Mouse (Mus musculus) bone marrow macrophage, adult 2 months (primary cell): ENCODE results near the gene Spem1. TPM values are rescaled to one million over a fixed set of nuclear protein-coding genes. Genes with fewer than 3 reads are reported as not detected.

Source experiments
- H3K27ac ChIP-seq: 2 replicates; pipeline ENCODE4 v1.5.1; 2012; ENCODE audit warnings: low read depth, low read length; ENCODE audit not compliant: insufficient read depth
- H3K4me1 ChIP-seq: 2 replicates; pipeline ENCODE4 v1.6.1; 2012; ENCODE audit warnings: low read length; ENCODE audit not compliant: control insufficient read depth, insufficient read depth
- H3K4me3 ChIP-seq: 2 replicates; pipeline ENCODE4 v1.5.1; 2012; ENCODE audit warnings: mild to moderate bottlenecking, low read length, moderate library complexity; ENCODE audit not compliant: insufficient read depth
- CTCF ChIP-seq: IDR thresholded peaks from 2 replicates; pipeline ENCODE4 v1.5.1; 2012; ENCODE audit warnings: low read depth, mild to moderate bottlenecking, low read length, moderate library complexity
- POLR2A ChIP-seq: IDR thresholded peaks from 2 replicates; pipeline ENCODE4 v1.6.1; 2012; ENCODE audit warnings: mild to moderate bottlenecking, low read depth, low read length, borderline replicate concordance
- polyA plus RNA-seq: library from polyadenylated mRNA; stranded (reverse); fragments of >200 nt; gene quantifications from 2 replicates; pipeline ENCODE4 v1.2.4, GENCODE M21; 2012; ENCODE audit not compliant: missing spikeins, insufficient read depth, insufficient read length

The Spem1 gene
- polyA plus RNA-seq, 1 experiment, result not detected

- Histone ChIP-seq H3K27ac (no peak overlapping the region), H3K4me1 (peaks cover 17% of the 10 kb centered on the region), H3K4me3 (no peak overlapping the region)
- TF ChIP-seq POLR2A, result no peak
- TF ChIP-seq CTCF, result no peak
These were observed 32.5 kb downstream of the Spem1 start for GRCm38 (mm10) chr11:69789431-69789830.

- peaks cover 8% of the 10 kb centered on the region; the same call in 1 of the 2 replicates for H3K4me1 ChIP-seq
- no peak overlapping the region for H3K27ac ChIP-seq
- H3K4me3 ChIP-seq, result no peak overlapping the region
- no peak for TF ChIP-seq POLR2A
These were observed 34.7 kb downstream of the Spem1 start for GRCm38 (mm10) chr11:69787306-69787705.

GRCm38 (mm10) chr11:69784793-69785272 is 37.1 kb downstream of the Spem1 start:
- TF ChIP-seq POLR2A, result no peak
- TF ChIP-seq CTCF, result no peak
- Histone ChIP-seq H3K4me1 (peaks cover 6% of the 10 kb centered on the region; the same call in 1 of the 2 replicates), H3K27ac (no peak overlapping the region), H3K4me3 (peak overlapping the region; percentile 44)

- TF ChIP-seq CTCF (no peak), POLR2A (no peak)
- peaks cover 6% of the 10 kb centered on the region; the same call in 1 of the 2 replicates for H3K4me1 ChIP-seq
- no peak overlapping the region for H3K27ac ChIP-seq
- no peak overlapping the region for H3K4me3 ChIP-seq
These were observed 40.2 kb downstream of the Spem1 start for GRCm38 (mm10) chr11:69781828-69782227.

GRCm38 (mm10) chr11:69778985-69779384 is 43.0 kb downstream of the Spem1 start:
- TF ChIP-seq POLR2A (no peak), CTCF (no peak)
- Histone ChIP-seq H3K4me1 (peaks cover 14% of the 10 kb centered on the region), H3K4me3 (no peak overlapping the region), H3K27ac (no peak overlapping the region)

- TF ChIP-seq CTCF (no peak), POLR2A (no peak)
- H3K4me1 ChIP-seq, result peaks cover 14% of the 10 kb centered on the region
- H3K27ac ChIP-seq, result no peak overlapping the region
- H3K4me3 ChIP-seq, result no peak overlapping the region
These were observed 43.6 kb downstream of the Spem1 start for GRCm38 (mm10) chr11:69778258-69778982.

GRCm38 (mm10) chr11:69777504-69778257 is 44.3 kb downstream of the Spem1 start:
- H3K27ac ChIP-seq, result no peak overlapping the region
- TF ChIP-seq POLR2A, result no peak
- TF ChIP-seq CTCF, result no peak
- peaks cover 14% of the 10 kb centered on the region for H3K4me1 ChIP-seq
- no peak overlapping the region for H3K4me3 ChIP-seq

- Histone ChIP-seq H3K27ac (no peak overlapping the region), H3K4me1 (peaks cover 14% of the 10 kb centered on the region), H3K4me3 (no peak overlapping the region)
- no peak for TF ChIP-seq CTCF
These were observed 45.5 kb downstream of the Spem1 start for GRCm38 (mm10) chr11:69776488-69776887.

- Histone ChIP-seq H3K27ac (no peak overlapping the region), H3K4me3 (no peak overlapping the region), H3K4me1 (peaks cover 14% of the 10 kb centered on the region)
- no peak for TF ChIP-seq POLR2A
- TF ChIP-seq CTCF, result no peak
These were observed 46.3 kb downstream of the Spem1 start for GRCm38 (mm10) chr11:69775716-69776115.

GRCm38 (mm10) chr11:69774961-69775360 is 47.0 kb downstream of the Spem1 start:
- no peak for TF ChIP-seq CTCF
- no peak for TF ChIP-seq POLR2A
- Histone ChIP-seq H3K27ac (no peak overlapping the region), H3K4me3 (no peak overlapping the region), H3K4me1 (peaks cover 14% of the 10 kb centered on the region)

Other genes with a start within 250 kb of the Spem1 start
- 8.2 and 8.8 TPM in 2 replicates for gene Wrap53, start 241.9 kb downstream of the Spem1 start, polyA plus RNA-seq
- gene Trp53, start 241.8 kb downstream of the Spem1 start, polyA plus RNA-seq, result 76.1 and 79.7 TPM in 2 replicates
- not detected in 2 replicates for gene Atp1b2, start 216.2 kb downstream of the Spem1 start, polyA plus RNA-seq
- gene Shbg, start 204.3 kb downstream of the Spem1 start, polyA plus RNA-seq, result not detected in 2 replicates
- 2.5 and 4.3 TPM in 2 replicates for gene Sat2, start 200.2 kb downstream of the Spem1 start, polyA plus RNA-seq
- 54.1 and 64.6 TPM in 2 replicates for gene Fxr2, start 189.2 kb downstream of the Spem1 start, polyA plus RNA-seq
- not detected in 2 replicates for gene Sox15, start 166.9 kb downstream of the Spem1 start, polyA plus RNA-seq
- 64.2 and 68.9 TPM in 2 replicates for gene Mpdu1, start 159.5 kb downstream of the Spem1 start, polyA plus RNA-seq
- gene Cd68, start 156.0 kb downstream of the Spem1 start, polyA plus RNA-seq, result 1,401 and 1,598 TPM in 2 replicates
- 303 and 319 TPM in 2 replicates for gene Eif4a1, start 149.8 kb downstream of the Spem1 start, polyA plus RNA-seq
- gene Senp3, start 140.1 kb downstream of the Spem1 start, polyA plus RNA-seq, result 120 and 131 TPM in 2 replicates
- gene Tnfsf13, start 136.4 kb downstream of the Spem1 start, polyA plus RNA-seq, result 20.8 and 23.9 TPM in 2 replicates
- 97.6 and 101 TPM in 2 replicates for gene Tnfsf12, start 126.3 kb downstream of the Spem1 start, polyA plus RNA-seq
- gene Tnfsfm13, start 126.1 kb downstream of the Spem1 start, polyA plus RNA-seq, result 43.9 and 59.4 TPM in 2 replicates
- gene Polr2a, start 63.5 kb downstream of the Spem1 start, polyA plus RNA-seq, result 46.5 and 69.7 TPM in 2 replicates
- not detected in 2 replicates for gene Slc35g3, start 60.2 kb downstream of the Spem1 start, polyA plus RNA-seq
- gene Zbtb4, start 56.3 kb downstream of the Spem1 start, polyA plus RNA-seq, result 28.8 and 38.2 TPM in 2 replicates
- gene Chrnb1, start 26.2 kb downstream of the Spem1 start, polyA plus RNA-seq, result 1.0 and 1.8 TPM in 2 replicates
- gene Fgf11, start 20.3 kb downstream of the Spem1 start, polyA plus RNA-seq, result 27.9 and 29.7 TPM in 2 replicates
- gene Tmem102, start 16.6 kb downstream of the Spem1 start, polyA plus RNA-seq, result not detected in 2 replicates
- gene Gm39566, start 6.9 kb downstream of the Spem1 start, polyA plus RNA-seq, result not detected in 2 replicates
- not detected in 2 replicates for gene Spem2, start 3.7 kb downstream of the Spem1 start, polyA plus RNA-seq
- gene Nlgn2, start 15.6 kb upstream of the Spem1 start, polyA plus RNA-seq, result 9.9 and 10.9 TPM in 2 replicates
- gene Tmem256, start 16.3 kb upstream of the Spem1 start, polyA plus RNA-seq, result 253 and 279 TPM in 2 replicates
- 58.6 and 68.1 TPM in 2 replicates for gene Plscr3, start 24.2 kb upstream of the Spem1 start, polyA plus RNA-seq
- gene Tnk1, start 36.5 kb upstream of the Spem1 start, polyA plus RNA-seq, result not detected in 2 replicates
- gene Tmem95, start 55.8 kb upstream of the Spem1 start, polyA plus RNA-seq, result not detected in 2 replicates
- 6.3 and 7.1 TPM in 2 replicates for gene Kctd11, start 59.2 kb upstream of the Spem1 start, polyA plus RNA-seq
- gene Acap1, start 73.4 kb upstream of the Spem1 start, polyA plus RNA-seq, result 0.66 TPM in 1 of 2 replicates, not detected in the other
- 1.4 TPM in 1 of 2 replicates, not detected in the other for gene 2810408A11Rik, start 78.8 kb upstream of the Spem1 start, polyA plus RNA-seq
- gene Neurl4, start 78.9 kb upstream of the Spem1 start, polyA plus RNA-seq, result 15.8 and 16.9 TPM in 2 replicates
- gene Gps2, start 91.7 kb upstream of the Spem1 start, polyA plus RNA-seq, result 92.8 and 103 TPM in 2 replicates
- gene Eif5a, start 99.8 kb upstream of the Spem1 start, polyA plus RNA-seq, result 326 and 347 TPM in 2 replicates
- not detected in 2 replicates for gene Ybx2, start 113.6 kb upstream of the Spem1 start, polyA plus RNA-seq
- not detected in 2 replicates for gene Slc2a4, start 126.0 kb upstream of the Spem1 start, polyA plus RNA-seq
- not detected in 2 replicates for gene Cldn7, start 142.6 kb upstream of the Spem1 start, polyA plus RNA-seq
- gene Ctdnep1, start 159.0 kb upstream of the Spem1 start, polyA plus RNA-seq, result 176 and 194 TPM in 2 replicates
- gene Elp5, start 160.3 kb upstream of the Spem1 start, polyA plus RNA-seq, result 41.4 and 49.8 TPM in 2 replicates
- gene Gabarap, start 169.0 kb upstream of the Spem1 start, polyA plus RNA-seq, result 1,001 and 1,002 TPM in 2 replicates
- gene Phf23, start 173.6 kb upstream of the Spem1 start, polyA plus RNA-seq, result 77.6 and 78.1 TPM in 2 replicates
- 20.4 and 25.8 TPM in 2 replicates for gene Dvl2, start 178.4 kb upstream of the Spem1 start, polyA plus RNA-seq
- 46.4 and 51.3 TPM in 2 replicates for gene Acadvl, start 193.2 kb upstream of the Spem1 start, polyA plus RNA-seq
- 31.1 and 34.0 TPM in 2 replicates for gene Dlg4, start 194.8 kb upstream of the Spem1 start, polyA plus RNA-seq
- not detected in 2 replicates for gene Asgr1, start 231.9 kb upstream of the Spem1 start, polyA plus RNA-seq